Mouse (Mus musculus): ENCODE data around the gene Ep300. TPM values are rescaled to one million over a fixed set of nuclear protein-coding genes. Genes with fewer than 3 reads are reported as not detected.
A peak's percentile ranks its signal among the peaks of the same experiment; 100 is the strongest.
"Not testable (repeated sequence)": the region's sequence is repeated elsewhere in the genome, so short reads cannot be mapped to it uniquely, and the experiment has no call there.

Gene Ep300
- polyA plus RNA-seq, 1 experiment from 2014 or later, result 9.4 TPM

- H3K4me3 ChIP-seq, result peak overlapping the region; percentile 65
- H3K27me3 ChIP-seq, result peaks cover 56% of the 10 kb centered on the region
- 5% methylated on average over 41 of the region's 41 CpGs for WGBS
- peak overlapping the region; percentile 67 for H3K9ac ChIP-seq
- H3K9me3 ChIP-seq (replicated peaks), result no peaks in the 10 kb centered on the region
- peaks cover 18% of the 10 kb centered on the region for H3K4me1 ChIP-seq (replicated peaks)
- ATAC-seq (replicated peaks; ENCODE audit: insufficient number of reproducible peaks, insufficient read depth, low FRiP score, low read depth), result no peak
- no peaks in the 10 kb centered on the region for H3K36me3 ChIP-seq
- H3K27ac ChIP-seq, result no peak overlapping the region
- H3K4me2 ChIP-seq, result peak overlapping the region; percentile 99
Observed at GRCm38 (mm10) chr15:81693366-81693966, 108.3 kb downstream of the Ep300 start.

- peaks cover 56% of the 10 kb centered on the region for H3K27me3 ChIP-seq
- no peaks in the 10 kb centered on the region for H3K36me3 ChIP-seq
- H3K4me1 ChIP-seq (replicated peaks), result peaks cover 18% of the 10 kb centered on the region
- H3K4me3 ChIP-seq, result peak overlapping the region; percentile 65
- no peaks in the 10 kb centered on the region for H3K9me3 ChIP-seq (replicated peaks)
- peak overlapping the region; percentile 99 for H3K4me2 ChIP-seq
- whole genome bisulfite sequencing, result under 1% methylated on average over 81 of the region's 107 CpGs
- peak; percentile 85 for ATAC-seq (replicated peaks; ENCODE audit: insufficient number of reproducible peaks, insufficient read depth, low FRiP score, low read depth)
- no peak overlapping the region for H3K27ac ChIP-seq
- H3K9ac ChIP-seq, result peak overlapping the region; percentile 67
Observed at GRCm38 (mm10) chr15:81693967-81694881, 109.1 kb downstream of the Ep300 start.

- no peaks in the 10 kb centered on the region for H3K9me3 ChIP-seq (replicated peaks)
- peaks cover 56% of the 10 kb centered on the region for H3K27me3 ChIP-seq
- peak overlapping the region; percentile 67 for H3K9ac ChIP-seq
- WGBS, result 27% methylated on average over 19 of the region's 19 CpGs
- H3K36me3 ChIP-seq, result no peaks in the 10 kb centered on the region
- H3K4me2 ChIP-seq, result peak overlapping the region; percentile 99
- H3K27ac ChIP-seq, result no peak overlapping the region
- peaks cover 18% of the 10 kb centered on the region for H3K4me1 ChIP-seq (replicated peaks)
- ATAC-seq (replicated peaks; ENCODE audit: insufficient number of reproducible peaks, insufficient read depth, low FRiP score, low read depth), result no peak
- peak overlapping the region; percentile 65 for H3K4me3 ChIP-seq
Observed at GRCm38 (mm10) chr15:81694891-81695290, 109.7 kb downstream of the Ep300 start.

- Histone ChIP-seq H3K4me3 (no peak within 1 kb of the TSS), H3K9me3 (replicated peaks) (no peaks in the 10 kb centered on the region), H3K27me3 (peaks cover 49% of the 10 kb centered on the region), H3K27ac (no peak within 1 kb of the TSS), H3K9ac (no peak within 1 kb of the TSS), H3K4me1 (replicated peaks) (peaks cover 18% of the 10 kb centered on the region), H3K36me3 (no peaks in the 10 kb centered on the region), H3K4me2 (no peak within 1 kb of the TSS)
- 67% methylated on average over 7 of the region's 7 CpGs for WGBS
- no peak for ATAC-seq (replicated peaks; ENCODE audit: insufficient number of reproducible peaks, insufficient read depth, low FRiP score, low read depth)
Observed at GRCm38 (mm10) chr15:81697175-81697574, 112.0 kb downstream of the Ep300 start, which contains the start of gene Chadl. TSS of gene Chadl (minus strand) at chr15:81697287.

- H3K4me2 ChIP-seq, result no peak overlapping the region
- no peak overlapping the region for H3K4me3 ChIP-seq
Observed at GRCm38 (mm10) chr15:81697847-81698246, 112.7 kb downstream of the Ep300 start.

GRCm38 (mm10) chr15:81698532-81698931 lies 113.4 kb downstream of the Ep300 start:
- H3K9me3 ChIP-seq (replicated peaks), result no peaks in the 10 kb centered on the region
- no peak for ATAC-seq (replicated peaks; ENCODE audit: insufficient number of reproducible peaks, insufficient read depth, low FRiP score, low read depth)
- no peak overlapping the region for H3K4me2 ChIP-seq
- WGBS, result 65% methylated on average over 2 of the region's 2 CpGs
- H3K4me3 ChIP-seq, result no peak overlapping the region
- H3K27me3 ChIP-seq, result peaks cover 35% of the 10 kb centered on the region
- peaks cover 14% of the 10 kb centered on the region for H3K4me1 ChIP-seq (replicated peaks)
- H3K27ac ChIP-seq, result no peak overlapping the region
- H3K36me3 ChIP-seq, result no peaks in the 10 kb centered on the region; the same call in 1 of the 2 replicates
- H3K9ac ChIP-seq, result no peak overlapping the region

More at GRCm38 (mm10) chr15:81697847-81698246, 112.7 kb downstream of the Ep300 start:
- Histone ChIP-seq H3K9ac (no peak overlapping the region), H3K4me1 (replicated peaks) (peaks cover 18% of the 10 kb centered on the region), H3K27ac (no peak overlapping the region), H3K9me3 (replicated peaks) (no peaks in the 10 kb centered on the region), H3K36me3 (no peaks in the 10 kb centered on the region), H3K27me3 (peaks cover 42% of the 10 kb centered on the region)
- ATAC-seq (replicated peaks; ENCODE audit: insufficient number of reproducible peaks, insufficient read depth, low FRiP score, low read depth), result no peak
- WGBS, result 45% methylated on average over 3 of the region's 3 CpGs

GRCm38 (mm10) chr15:81700161-81700560 lies 115.0 kb downstream of the Ep300 start:
- no peak overlapping the region for H3K4me3 ChIP-seq
- WGBS, result 63% methylated on average over 2 of the region's 2 CpGs
- no peaks in the 10 kb centered on the region for H3K9me3 ChIP-seq (replicated peaks)
- H3K9ac ChIP-seq, result no peak overlapping the region
- ATAC-seq (replicated peaks; ENCODE audit: insufficient number of reproducible peaks, insufficient read depth, low FRiP score, low read depth), result no peak
- H3K4me2 ChIP-seq, result no peak overlapping the region
- peaks cover 23% of the 10 kb centered on the region for H3K27me3 ChIP-seq
- H3K27ac ChIP-seq, result no peak overlapping the region
- peaks cover 14% of the 10 kb centered on the region for H3K36me3 ChIP-seq
- no peaks in the 10 kb centered on the region for H3K4me1 ChIP-seq (replicated peaks)

- H3K27ac ChIP-seq, result no peak overlapping the region
- WGBS, result 51% methylated on average over 8 of the region's 8 CpGs
- peaks cover 19% of the 10 kb centered on the region for H3K27me3 ChIP-seq
- no peak overlapping the region for H3K4me2 ChIP-seq
- H3K4me3 ChIP-seq, result no peak overlapping the region
- peaks cover 19% of the 10 kb centered on the region for H3K36me3 ChIP-seq
- H3K4me1 ChIP-seq (replicated peaks), result no peaks in the 10 kb centered on the region
- ATAC-seq (replicated peaks; ENCODE audit: insufficient number of reproducible peaks, insufficient read depth, low FRiP score, low read depth), result no peak
- no peak overlapping the region for H3K9ac ChIP-seq
- H3K9me3 ChIP-seq (replicated peaks), result no peaks in the 10 kb centered on the region
Observed at GRCm38 (mm10) chr15:81700601-81701000, 115.5 kb downstream of the Ep300 start.

GRCm38 (mm10) chr15:81701350-81701749 lies 116.2 kb downstream of the Ep300 start:
- 76% methylated on average over 4 of the region's 4 CpGs for WGBS
- not testable (repeated sequence) for H3K9me3 ChIP-seq (replicated peaks); H3K27ac ChIP-seq; ATAC-seq (replicated peaks; ENCODE audit: insufficient number of reproducible peaks, insufficient read depth, low FRiP score, low read depth); H3K4me3 ChIP-seq; H3K9ac ChIP-seq; H3K4me2 ChIP-seq; H3K4me1 ChIP-seq (replicated peaks)
- Histone ChIP-seq H3K36me3 (peaks cover 26% of the 10 kb centered on the region), H3K27me3 (peaks cover 11% of the 10 kb centered on the region)

Measured in heart, embryonic 15.5 days (tissue).